Mouse (Mus musculus) intestine, embryonic 15.5 days (tissue): Measurements from ENCODE around the gene Ctnna3. TPM values are rescaled to one million over a fixed set of nuclear protein-coding genes. Genes with fewer than 3 reads are reported as not detected.
"Not testable (repeated sequence)": the region's sequence is repeated elsewhere in the genome, so short reads cannot be mapped to it uniquely, and the experiment has no call there.

ENCODE experiments used
- ATAC-seq: fragments of 200-750 bp; cut with Nextera tagmentation; 2 replicates; pipeline ENCODE4 v1.8.0; 2017; ENCODE audit warnings: moderate TSS enrichment, moderate library complexity
- H3K27ac ChIP-seq: fragments of 300-500 bp; sonication (generic); 2 replicates; pipeline ENCODE4 v1.5.1; 2015; ENCODE audit warnings: mild to moderate bottlenecking, inconsistent platforms
- H3K27me3 ChIP-seq: fragments of 300-500 bp; sonication (generic); replicated peaks from 2 replicates; pipeline ENCODE4 v1.6.1; 2015; ENCODE audit warnings: inconsistent platforms
- H3K36me3 ChIP-seq: fragments of 300-500 bp; sonication (generic); 2 replicates; pipeline ENCODE4 v1.6.1; 2015; ENCODE audit warnings: inconsistent platforms
- H3K4me1 ChIP-seq: fragments of 300-500 bp; sonication (generic); replicated peaks from 2 replicates; pipeline ENCODE4 v1.6.1; 2015; ENCODE audit warnings: inconsistent platforms
- H3K4me2 ChIP-seq: fragments of 300-500 bp; sonication (generic); replicated peaks from 2 replicates; pipeline ENCODE4 v1.6.1; 2015; ENCODE audit warnings: mild to moderate bottlenecking, inconsistent platforms
- H3K4me3 ChIP-seq: fragments of 300-500 bp; sonication (generic); replicated peaks from 2 replicates; pipeline ENCODE4 v1.5.1; 2015; ENCODE audit warnings: inconsistent platforms
- H3K9ac ChIP-seq: fragments of 300-500 bp; sonication (generic); 2 replicates; pipeline ENCODE4 v1.6.1; 2015; ENCODE audit warnings: inconsistent platforms
- H3K9me3 ChIP-seq: fragments of 300-500 bp; sonication (generic); 2 replicates; pipeline ENCODE4 v1.6.1; 2016; ENCODE audit warnings: inconsistent platforms
- whole genome bisulfite sequencing: fragments of 180-500 bp; shearing (Covaris S2); methylation state at CpG from one replicate; pipeline ENCODE4 v1.1.7; 2015; 5-methylcytosine and 5-hydroxymethylcytosine counted together
- polyA plus RNA-seq: library from polyadenylated mRNA; unstranded; fragments of >200 nt; fragmentation: Nextera tagmentation; extraction: Ambion mirVana; gene quantifications from 2 replicates; pipeline ENCODE4 v1.2.1, GENCODE M21; 2015

Gene Ctnna3
- polyA plus RNA-seq, 1 experiment from 2014 or later = 0.98 TPM

GRCm38 (mm10) chr10:64876506-64876905, 1446.6 kb downstream of the Ctnna3 start:
- Histone ChIP-seq H3K4me2 (no peak overlapping the region), H3K36me3 (no peaks in the 10 kb centered on the region), H3K4me1 (no peaks in the 10 kb centered on the region), H3K27ac (no peak overlapping the region), H3K4me3 (no peak overlapping the region), H3K9ac (no peak overlapping the region), H3K27me3 (no peaks in the 10 kb centered on the region), H3K9me3 (no peaks in the 10 kb centered on the region)
- no peak for ATAC-seq
- 57% methylated on average over 2 of the region's 2 CpGs for WGBS

GRCm38 (mm10) chr10:64879860-64880259, 1450.0 kb downstream of the Ctnna3 start:
- H3K27me3 ChIP-seq = no peaks in the 10 kb centered on the region
- no peak overlapping the region for H3K9ac ChIP-seq
- H3K4me1 ChIP-seq = no peaks in the 10 kb centered on the region
- H3K4me3 ChIP-seq = no peak overlapping the region
- 76% methylated on average over 3 of the region's 3 CpGs for WGBS
- H3K36me3 ChIP-seq = no peaks in the 10 kb centered on the region
- H3K9me3 ChIP-seq = no peaks in the 10 kb centered on the region
- no peak for ATAC-seq
- H3K4me2 ChIP-seq = no peak overlapping the region
- no peak overlapping the region for H3K27ac ChIP-seq

GRCm38 (mm10) chr10:64886946-64887345, 1457.0 kb downstream of the Ctnna3 start:
- ATAC-seq = no peak
- no peaks in the 10 kb centered on the region for H3K9me3 ChIP-seq
- H3K36me3 ChIP-seq = no peaks in the 10 kb centered on the region
- H3K27me3 ChIP-seq = no peaks in the 10 kb centered on the region
- H3K4me2 ChIP-seq = no peak overlapping the region
- H3K4me1 ChIP-seq = no peaks in the 10 kb centered on the region
- H3K4me3 ChIP-seq = no peak overlapping the region
- no peak overlapping the region for H3K9ac ChIP-seq
- 73% methylated on average over 9 of the region's 9 CpGs for WGBS
- no peak overlapping the region for H3K27ac ChIP-seq

- H3K4me1 ChIP-seq = no peaks in the 10 kb centered on the region
- no peak overlapping the region for H3K9ac ChIP-seq
- no peak overlapping the region for H3K4me2 ChIP-seq
- H3K4me3 ChIP-seq = no peak overlapping the region
- H3K27me3 ChIP-seq = no peaks in the 10 kb centered on the region
- H3K27ac ChIP-seq = no peak overlapping the region
- no peak for ATAC-seq
- no peaks in the 10 kb centered on the region for H3K36me3 ChIP-seq
- H3K9me3 ChIP-seq = no peaks in the 10 kb centered on the region
Observed at GRCm38 (mm10) chr10:64892458-64892857, 1462.6 kb downstream of the Ctnna3 start.

GRCm38 (mm10) chr10:64898739-64899138, 1468.8 kb downstream of the Ctnna3 start:
- no peaks in the 10 kb centered on the region for H3K27me3 ChIP-seq
- WGBS = 70% methylated on average over 1 of the region's 1 CpGs
- no peak overlapping the region for H3K9ac ChIP-seq
- no peak overlapping the region for H3K27ac ChIP-seq
- H3K9me3 ChIP-seq = no peaks in the 10 kb centered on the region
- no peak overlapping the region for H3K4me3 ChIP-seq
- no peaks in the 10 kb centered on the region for H3K36me3 ChIP-seq
- no peaks in the 10 kb centered on the region for H3K4me1 ChIP-seq
- no peak overlapping the region for H3K4me2 ChIP-seq
- ATAC-seq = no peak

DNA sequence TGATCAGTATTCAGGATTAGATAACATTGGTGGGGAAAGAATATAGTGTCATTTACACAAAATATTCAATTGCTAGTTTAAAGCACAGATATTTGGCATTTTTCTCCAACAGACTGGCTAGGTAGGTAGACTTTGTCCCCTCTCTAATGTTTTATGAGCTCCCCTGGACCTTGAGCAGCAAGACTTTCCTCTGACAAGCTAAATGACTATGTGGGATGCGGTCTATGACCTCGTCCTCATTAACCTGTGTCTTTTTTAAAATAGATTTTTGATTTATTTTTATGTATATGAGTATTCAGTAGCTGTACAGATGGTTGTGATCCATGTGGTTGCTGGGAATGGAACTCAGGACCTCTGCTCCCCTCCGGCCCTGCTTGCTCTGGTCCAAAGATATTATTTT, 1471.8 kb downstream of the Ctnna3 start:
- Histone ChIP-seq H3K27me3 (no peaks in the 10 kb centered on the region), H3K4me1 (no peaks in the 10 kb centered on the region), H3K36me3 (no peaks in the 10 kb centered on the region), H3K9ac (no peak overlapping the region), H3K4me2 (no peak overlapping the region), H3K4me3 (no peak overlapping the region), H3K27ac (no peak overlapping the region), H3K9me3 (no peaks in the 10 kb centered on the region)
- ATAC-seq = no peak
- WGBS = 80% methylated on average over 3 of the region's 3 CpGs

GRCm38 (mm10) chr10:64940975-64941374, 1511.1 kb downstream of the Ctnna3 start:
- no peaks in the 10 kb centered on the region for H3K36me3 ChIP-seq
- H3K9ac ChIP-seq = no peak overlapping the region
- no peak overlapping the region for H3K4me2 ChIP-seq
- ATAC-seq = no peak
- H3K27me3 ChIP-seq = no peaks in the 10 kb centered on the region
- H3K4me3 ChIP-seq = no peak overlapping the region
- WGBS = 89% methylated on average over 7 of the region's 7 CpGs
- H3K4me1 ChIP-seq = no peaks in the 10 kb centered on the region
- no peak overlapping the region for H3K27ac ChIP-seq
- H3K9me3 ChIP-seq = no peaks in the 10 kb centered on the region

GRCm38 (mm10) chr10:64958391-64958790, 1528.5 kb downstream of the Ctnna3 start:
- Histone ChIP-seq H3K4me3 (no peak overlapping the region), H3K36me3 (no peaks in the 10 kb centered on the region), H3K9ac (no peak overlapping the region), H3K9me3 (no peaks in the 10 kb centered on the region), H3K4me1 (no peaks in the 10 kb centered on the region), H3K4me2 (no peak overlapping the region), H3K27ac (no peak overlapping the region), H3K27me3 (no peaks in the 10 kb centered on the region)
- no peak for ATAC-seq

GRCm38 (mm10) chr10:64992871-64993270, 1563.0 kb downstream of the Ctnna3 start:
- Histone ChIP-seq H3K9me3 (no peaks in the 10 kb centered on the region), H3K4me2 (no peak overlapping the region), H3K4me3 (no peak overlapping the region), H3K27ac (no peak overlapping the region), H3K27me3 (no peaks in the 10 kb centered on the region), H3K4me1 (no peaks in the 10 kb centered on the region), H3K36me3 (no peaks in the 10 kb centered on the region), H3K9ac (no peak overlapping the region)
- ATAC-seq = no peak
- WGBS = 44% methylated on average over 3 of the region's 3 CpGs

GRCm38 (mm10) chr10:65013525-65013924, 1583.6 kb downstream of the Ctnna3 start:
- Histone ChIP-seq H3K27me3 (no peaks in the 10 kb centered on the region), H3K4me3 (no peak overlapping the region), H3K4me1 (no peaks in the 10 kb centered on the region), H3K9ac (no peak overlapping the region), H3K36me3 (no peaks in the 10 kb centered on the region), H3K9me3 (no peaks in the 10 kb centered on the region), H3K4me2 (no peak overlapping the region), H3K27ac (no peak overlapping the region)
- ATAC-seq = no peak

- 82% methylated on average over 2 of the region's 2 CpGs for WGBS
- H3K9me3 ChIP-seq = no peaks in the 10 kb centered on the region
- no peak overlapping the region for H3K9ac ChIP-seq
- ATAC-seq = no peak
- no peaks in the 10 kb centered on the region for H3K27me3 ChIP-seq
- no peaks in the 10 kb centered on the region for H3K4me1 ChIP-seq
- no peak overlapping the region for H3K4me3 ChIP-seq
- H3K36me3 ChIP-seq = no peaks in the 10 kb centered on the region
- H3K4me2 ChIP-seq = no peak overlapping the region
- no peak overlapping the region for H3K27ac ChIP-seq
Observed at GRCm38 (mm10) chr10:65022667-65023066, 1592.8 kb downstream of the Ctnna3 start.

DNA sequence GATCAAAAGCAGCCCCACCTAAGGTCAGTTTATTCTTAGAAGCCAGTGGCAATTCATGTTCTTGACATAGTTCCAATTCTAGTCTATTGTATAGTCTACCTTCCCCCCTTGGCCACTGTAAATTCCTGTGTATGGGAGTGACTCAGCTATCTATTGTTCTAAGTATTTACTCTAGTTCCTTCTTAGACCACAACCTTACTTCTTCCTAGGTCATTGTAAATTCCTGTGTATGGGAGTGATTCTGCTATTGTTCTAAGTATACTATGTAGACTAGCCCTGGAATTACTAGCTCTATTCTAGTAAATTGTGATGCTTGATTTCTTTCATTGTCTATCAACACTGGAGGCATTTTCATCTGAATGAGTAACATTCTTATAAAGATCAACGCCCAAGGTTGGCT, 1603.6 kb downstream of the Ctnna3 start:
- H3K9me3 ChIP-seq, H3K4me1 ChIP-seq, H3K27me3 ChIP-seq, H3K27ac ChIP-seq, H3K4me3 ChIP-seq, H3K4me2 ChIP-seq, ATAC-seq, H3K9ac ChIP-seq, H3K36me3 ChIP-seq: not testable (repeated sequence)
- WGBS = 78% methylated on average over 1 of the region's 1 CpGs
